Mouse (Mus musculus) heart, adult 18-20 months (tissue): ENCODE data around the gene Atrnl1. TPM values are rescaled to one million over a fixed set of nuclear protein-coding genes. Genes with fewer than 3 reads are reported as not detected.

Source experiments
- DNase-seq, 2 experiments: peaks; one replicate each; pipeline ENCODE4 v3.0.0; 2021 to 2022; ENCODE audit warnings: mixed read lengths in 1 of 2
- microRNA-seq, 2 experiments: library from miRNA; unstranded; fragments of <30 nt; microRNA quantifications; one replicate each; pipeline ENCODE4 v1.2.0; 2022
- total RNA-seq, 2 experiments: library from RNA; stranded (reverse); gene quantifications; 2 replicates each; pipeline ENCODE4 v1.2.3; 2021

The Atrnl1 gene
- total RNA-seq, 2 experiments from 2014 or later = 12.9 to 15.9 TPM

DNA sequence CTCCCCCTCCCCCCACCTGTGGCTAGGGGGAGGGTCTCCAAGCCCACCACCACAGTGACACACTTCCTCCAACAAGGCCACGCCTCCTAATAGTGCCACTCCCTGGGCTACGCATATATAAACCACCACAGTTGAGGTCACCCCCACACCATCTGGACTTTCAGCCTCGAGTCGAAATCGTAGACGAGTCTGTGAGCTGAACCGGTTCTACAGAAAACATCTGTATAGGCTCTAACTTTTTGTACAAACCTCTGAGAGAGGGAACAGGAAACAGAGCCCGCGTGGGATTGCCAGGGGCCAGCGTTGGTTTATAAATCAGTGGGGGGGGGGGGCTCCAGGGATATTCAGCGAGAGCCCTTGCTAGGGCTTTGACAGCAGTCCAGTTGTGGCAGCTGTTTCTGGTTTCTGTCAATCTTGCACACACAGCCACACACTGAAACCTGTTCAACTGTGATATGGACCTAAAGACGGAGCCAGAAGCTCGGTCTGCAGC is 508.9 kb downstream of the Atrnl1 start:
- DNase-seq = no peak

DNA sequence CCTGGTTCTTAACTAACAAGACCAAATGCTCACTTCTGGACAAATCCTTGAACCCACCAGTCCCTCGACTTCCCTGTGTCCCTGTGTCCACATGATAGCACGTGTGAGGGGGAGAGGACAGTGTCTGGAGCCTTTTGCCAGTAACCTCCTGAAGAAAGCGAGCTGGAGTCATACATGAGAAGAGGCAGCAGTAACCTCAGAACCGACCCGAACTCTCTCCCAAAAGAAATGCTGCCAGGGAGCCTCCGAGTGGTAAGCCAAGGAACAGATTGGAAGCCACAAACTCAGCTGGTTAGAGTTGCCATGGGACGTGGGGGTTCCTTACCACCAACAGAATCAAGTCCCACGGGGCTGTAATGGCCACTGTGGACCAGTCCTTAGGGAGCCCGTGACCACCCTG is 509.8 kb downstream of the Atrnl1 start:
- DNase-seq = no peak

DNA sequence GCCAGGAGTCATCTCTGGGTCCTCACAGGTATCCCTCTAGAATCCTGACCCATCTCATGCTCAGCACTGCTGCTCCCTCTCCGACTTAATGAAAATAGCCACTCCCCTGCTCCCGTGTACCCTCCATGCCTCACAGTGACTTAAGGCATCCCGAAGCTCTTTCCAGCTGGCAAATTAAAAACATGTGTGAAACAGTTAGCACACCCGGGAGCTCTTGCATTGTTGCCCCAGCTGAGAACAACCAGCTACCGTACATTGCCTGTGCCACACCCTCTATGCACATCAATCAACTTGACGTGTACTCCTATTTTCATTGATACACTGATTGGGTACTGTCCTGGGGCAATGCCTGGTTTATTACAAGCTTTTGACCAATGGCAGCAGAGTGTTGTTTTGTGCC is 510.8 kb downstream of the Atrnl1 start:
- DNase-seq = no peak

DNA sequence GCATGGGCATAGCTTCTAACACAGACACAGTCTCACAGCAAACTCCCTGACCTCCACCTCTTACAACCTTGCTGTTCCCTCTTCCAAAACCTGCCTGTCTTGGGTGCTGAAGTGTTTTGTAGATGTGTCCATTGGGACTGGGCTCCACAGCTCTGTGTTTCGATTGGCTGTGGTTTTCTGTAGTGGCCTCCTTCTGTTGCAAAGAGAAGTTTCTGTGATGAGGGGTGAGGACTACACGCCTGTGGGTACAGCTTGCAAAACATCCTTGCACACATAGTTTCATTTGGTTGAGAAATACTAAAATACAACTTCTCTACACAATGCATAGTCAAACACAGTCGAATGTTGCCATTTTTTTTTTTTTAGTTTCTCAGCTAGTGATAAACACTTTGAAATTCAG is 512.8 kb downstream of the Atrnl1 start:
- no peak for DNase-seq

DNA sequence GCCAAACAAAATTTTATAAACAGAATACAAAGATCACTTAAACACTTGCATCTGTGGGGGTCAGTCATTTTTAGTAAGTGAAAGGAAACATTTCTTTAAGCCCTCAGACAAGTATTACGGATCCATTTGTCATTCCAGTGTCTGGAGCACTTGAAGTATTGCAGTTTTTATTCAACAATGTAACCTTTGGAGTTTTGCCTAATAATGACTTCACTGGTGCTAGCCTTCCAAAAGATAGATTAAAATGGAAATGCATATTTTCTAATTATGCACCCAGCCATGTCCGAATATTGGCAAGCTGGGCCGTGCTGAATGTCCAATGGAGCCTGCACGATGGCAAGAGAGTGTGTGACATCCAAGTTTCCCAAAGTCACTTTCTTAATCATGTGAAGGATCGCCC is 513.7 kb downstream of the Atrnl1 start:
- DNase-seq = no peak

DNA sequence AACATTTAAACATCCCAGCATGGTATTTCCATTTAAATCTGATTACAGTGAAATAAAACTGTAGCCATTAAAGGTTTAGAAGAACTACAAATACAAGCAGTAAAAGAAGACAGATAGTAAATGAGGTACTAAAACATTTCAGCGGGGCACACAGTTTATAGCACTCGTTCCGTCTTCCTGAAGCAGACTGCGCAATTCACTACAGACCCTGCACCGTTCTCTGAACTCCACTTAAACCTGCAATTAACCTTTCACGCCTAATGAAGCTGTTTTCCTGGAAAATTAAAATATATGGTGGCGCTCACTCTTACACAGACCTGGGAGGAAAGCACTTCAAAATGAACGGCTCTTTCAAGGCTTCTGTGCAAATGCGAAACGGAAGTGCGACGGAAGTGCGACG is 514.2 kb downstream of the Atrnl1 start:
- DNase-seq = no peak

DNA sequence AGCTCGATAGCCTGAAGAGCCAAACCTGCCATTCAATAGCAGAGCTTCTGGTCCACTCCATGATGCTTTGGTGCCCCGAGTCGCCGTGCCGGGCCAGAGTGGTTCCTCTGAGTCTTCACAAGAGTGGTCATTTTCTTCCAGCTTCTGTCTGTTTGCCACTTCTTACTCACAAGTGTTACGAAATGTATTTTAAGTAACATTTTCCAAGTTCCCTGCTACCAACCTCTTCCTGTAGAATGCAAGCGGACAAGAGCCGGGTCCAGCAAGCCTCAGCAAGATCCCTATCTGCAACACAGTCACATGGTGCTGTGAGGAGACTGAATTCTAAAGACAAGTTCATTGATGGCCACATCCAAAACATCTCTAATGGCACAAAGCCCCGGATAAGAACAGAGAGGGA is 521.1 kb downstream of the Atrnl1 start:
- DNase-seq = no peak

DNA sequence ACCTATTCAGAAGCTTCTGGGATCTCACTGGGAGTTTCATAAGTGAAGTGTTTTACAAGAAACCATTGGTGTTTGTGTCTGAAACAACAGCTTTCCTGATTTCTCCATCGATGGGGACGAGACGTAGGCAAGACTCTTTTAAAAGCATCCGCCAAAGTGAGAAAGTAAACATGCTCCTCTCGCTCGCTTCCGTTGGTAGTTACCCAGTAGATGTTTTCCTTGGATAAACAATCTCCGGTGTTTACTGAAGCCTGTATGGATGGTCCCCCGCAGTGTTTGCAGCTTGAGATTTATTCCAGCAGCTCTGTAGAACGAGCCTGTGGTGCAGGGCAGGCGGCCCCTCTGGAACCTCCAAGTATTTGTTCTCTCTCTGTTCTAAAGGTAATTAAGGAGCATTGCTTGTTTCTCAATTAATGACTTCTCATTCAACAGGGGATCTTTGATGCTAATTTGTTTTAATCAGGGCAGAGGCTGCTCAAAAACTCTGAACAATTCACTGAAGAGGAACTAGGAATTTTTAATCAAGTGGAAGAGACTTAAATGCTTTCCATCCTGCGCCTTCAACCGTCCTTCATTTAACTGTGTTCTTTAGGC is 529.5 kb downstream of the Atrnl1 start:
- DNase-seq = no peak

DNA sequence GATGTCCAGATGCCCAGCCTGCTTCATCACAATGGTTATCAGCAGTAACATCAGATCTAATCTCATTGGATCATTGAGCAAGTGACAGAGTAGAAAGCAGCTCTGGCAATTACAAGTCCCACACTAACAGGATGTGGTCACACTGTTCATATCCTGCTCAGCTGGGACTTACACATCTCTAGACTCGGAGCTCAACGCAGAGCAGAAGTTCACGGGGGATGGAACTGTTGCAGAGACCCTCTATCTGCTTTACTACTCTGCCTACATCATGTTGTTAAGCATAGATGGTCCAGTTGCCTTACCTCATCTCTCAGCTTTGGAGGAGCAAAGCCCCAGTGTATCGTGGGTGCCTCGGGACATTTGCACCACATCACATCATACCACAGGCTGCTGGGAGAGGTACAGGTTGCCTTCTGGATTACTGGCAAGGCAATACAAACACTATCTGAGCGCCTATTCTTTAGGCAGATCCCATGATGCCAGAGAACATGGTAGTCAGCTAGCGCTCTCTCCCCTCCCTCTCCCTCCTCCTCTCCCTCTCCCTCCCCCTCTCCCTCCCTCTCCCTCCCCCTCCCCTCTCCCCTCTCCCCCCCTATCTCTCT is 533.1 kb downstream of the Atrnl1 start:
- DNase-seq = no peak

DNA sequence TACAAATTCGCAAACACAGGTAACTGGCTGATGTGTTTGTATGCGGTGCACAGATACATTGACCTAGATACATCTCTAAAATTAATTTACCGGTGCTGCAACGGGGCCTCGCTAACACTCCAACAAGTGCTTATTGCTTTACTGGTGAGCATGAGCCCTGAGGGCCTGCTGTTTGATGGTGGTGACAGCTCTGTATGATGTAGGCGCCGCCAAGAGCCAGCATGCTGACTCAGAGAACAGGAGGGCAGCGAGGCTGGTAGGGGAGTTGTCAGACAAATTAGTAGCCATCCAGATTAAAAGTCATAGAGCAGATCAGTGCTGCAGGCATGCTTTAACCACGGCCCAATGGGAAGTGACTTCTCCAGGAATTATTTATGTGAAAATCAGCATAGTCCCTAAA is 534.7 kb downstream of the Atrnl1 start:
- DNase-seq = peak; percentile 35 to 40

DNA sequence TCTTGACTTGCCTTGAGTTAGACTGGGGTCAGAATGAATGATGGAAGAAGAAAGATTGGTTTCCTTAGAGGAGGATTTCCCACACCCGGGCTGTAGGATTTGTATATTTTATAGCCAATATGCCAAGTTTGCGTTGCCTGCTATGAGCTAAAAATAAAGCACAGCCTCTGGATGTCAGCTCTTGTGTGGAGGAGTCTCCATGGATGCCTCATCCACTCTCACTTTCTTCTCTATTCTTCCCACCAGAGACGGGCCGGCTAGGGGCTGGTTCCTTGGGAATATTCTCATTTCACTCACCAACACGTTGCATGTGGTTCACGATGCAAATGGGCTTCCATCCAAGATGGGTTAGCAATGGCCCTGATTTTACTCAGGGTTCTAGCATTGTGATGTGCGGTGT is 540.4 kb downstream of the Atrnl1 start:
- no peak for DNase-seq

DNA sequence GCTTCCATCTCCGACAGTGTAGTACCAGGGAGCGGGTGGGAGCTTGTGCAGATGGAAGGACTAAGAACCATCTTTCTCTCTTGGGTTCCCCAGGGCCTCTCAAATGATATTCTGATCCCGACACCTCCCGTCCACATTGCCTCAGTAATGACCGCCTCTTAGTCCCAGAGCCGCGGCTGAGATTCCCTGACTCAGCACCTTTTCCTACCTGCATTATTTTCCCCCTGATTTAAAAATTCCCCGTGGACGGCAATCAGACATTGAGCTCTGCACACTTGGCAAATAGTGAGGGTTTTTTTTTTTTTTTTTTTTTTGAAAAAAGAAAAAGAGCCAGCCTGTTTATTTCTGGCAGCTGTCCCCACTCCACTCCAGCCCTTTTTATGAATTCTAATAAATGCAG is 550.7 kb downstream of the Atrnl1 start:
- no peak for DNase-seq

DNA sequence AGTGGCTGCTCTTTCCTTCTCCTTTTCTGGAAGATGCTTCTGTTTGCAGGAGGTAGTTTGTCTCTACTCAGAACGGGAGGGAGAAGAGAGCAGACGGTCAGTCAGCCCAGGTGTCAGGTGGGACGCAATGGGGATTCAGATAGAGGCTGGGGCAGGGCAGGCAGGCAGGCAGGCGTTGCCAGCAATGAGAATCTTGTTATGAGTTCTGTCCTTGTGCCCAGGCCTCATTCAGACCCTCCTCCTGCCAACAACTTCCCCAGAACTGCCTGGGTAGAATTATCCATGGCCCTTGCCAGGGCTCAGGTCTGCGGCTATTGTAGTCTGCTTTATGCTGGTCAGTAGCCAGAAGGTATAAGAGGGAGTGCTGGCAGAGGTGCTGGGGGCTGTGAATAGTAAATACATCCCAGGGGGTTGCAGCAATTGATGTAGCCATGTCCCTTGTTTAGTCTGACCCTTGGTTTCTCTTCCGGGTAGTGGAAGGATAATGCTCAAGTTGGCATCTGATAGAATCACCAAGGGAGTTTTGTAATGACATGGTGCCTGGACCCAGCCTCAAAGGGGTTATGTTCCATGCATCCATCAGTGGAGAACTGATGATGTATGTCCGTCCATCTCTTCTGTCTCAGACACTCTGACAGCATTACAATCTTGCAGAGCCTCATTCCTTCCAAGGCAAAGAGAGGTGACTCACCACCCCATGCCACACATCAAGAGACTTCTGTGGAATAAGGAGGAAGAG is 554.2 kb downstream of the Atrnl1 start:
- no peak for DNase-seq

DNA sequence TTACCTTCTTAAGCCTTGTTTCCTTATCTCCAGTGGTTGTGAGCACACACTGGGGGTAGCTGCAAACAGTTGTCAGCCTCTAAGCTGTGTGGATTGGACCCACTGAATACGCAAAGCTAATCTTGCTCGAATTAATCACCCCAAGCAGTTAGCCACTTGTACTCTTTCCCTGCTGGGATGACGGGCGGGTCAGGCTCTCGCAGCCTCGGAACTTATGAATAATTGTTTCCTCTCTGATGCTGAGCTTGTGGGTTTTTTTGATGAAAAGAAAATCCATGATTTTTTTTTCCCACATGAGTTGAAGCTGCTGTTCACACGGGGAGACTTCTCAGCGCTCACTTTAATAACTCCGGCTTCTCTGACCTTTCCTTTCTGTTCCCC is 554.8 kb downstream of the Atrnl1 start:
- no peak for DNase-seq

DNA sequence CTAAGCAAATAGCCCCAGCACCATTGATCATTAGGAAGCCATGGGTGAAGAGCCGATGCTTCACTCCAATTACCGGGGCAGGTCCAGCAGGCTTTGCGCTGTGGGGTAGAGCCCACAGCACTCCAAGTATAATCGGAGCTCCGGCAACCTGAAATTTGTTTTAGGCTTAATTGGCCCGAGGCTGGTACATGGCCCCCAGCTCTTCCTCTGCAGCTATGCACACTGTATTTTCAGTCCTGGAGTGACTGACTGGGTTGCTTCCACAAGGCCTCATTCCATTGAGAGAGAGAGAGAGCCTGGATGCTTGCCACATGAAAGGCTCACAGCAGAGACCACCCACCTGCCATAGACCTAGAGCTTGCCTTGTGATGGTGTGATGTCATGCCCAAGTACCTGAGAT is 555.3 kb downstream of the Atrnl1 start:
- no peak for DNase-seq

DNA sequence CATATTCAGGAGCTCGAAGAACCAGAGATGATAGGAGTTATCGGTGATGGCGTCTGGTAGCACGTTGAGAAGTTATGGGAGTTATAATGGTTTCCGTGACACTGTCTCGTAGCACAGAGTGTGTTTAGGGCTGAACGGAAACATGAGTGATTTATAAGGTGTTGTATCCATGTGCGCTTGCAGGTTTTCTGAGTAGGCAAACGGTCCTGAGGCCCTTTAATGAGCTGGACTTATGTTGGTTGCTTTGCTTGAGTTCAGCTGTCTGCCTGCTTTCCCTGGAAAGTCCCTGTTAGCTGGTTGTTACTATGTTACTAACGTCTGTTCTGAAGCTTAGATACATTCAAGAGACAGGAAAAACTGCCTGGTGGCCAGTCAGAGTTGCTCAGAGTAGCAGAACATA is 567.6 kb downstream of the Atrnl1 start:
- no peak for DNase-seq

DNA sequence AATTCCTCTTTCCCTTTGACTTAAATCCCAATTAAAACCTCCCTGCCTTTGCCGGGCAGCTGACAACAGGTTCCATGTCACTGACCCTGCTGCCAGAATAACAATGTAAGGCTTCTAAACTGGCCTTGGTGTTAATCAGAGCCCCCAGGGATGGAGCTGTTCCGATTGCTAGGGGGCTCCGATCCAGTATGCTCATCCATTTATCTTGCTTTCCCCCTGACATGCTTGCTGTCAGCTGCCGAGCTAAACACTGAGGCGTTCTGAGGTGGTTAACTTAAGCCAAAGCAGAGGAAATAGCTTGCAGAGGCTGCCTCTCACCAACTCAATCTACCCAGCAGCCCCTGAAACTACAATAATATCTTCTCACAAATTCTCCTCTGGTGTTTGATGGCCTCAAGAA is 569.9 kb downstream of the Atrnl1 start:
- DNase-seq = no peak

Small RNAs within 50 kb of the gene (microRNA-seq; reads per million reads assigned to microRNA genes)
- gene Mir5623 = 0 reads per million in 2 experiments

Other genes starting within 250 kb of the Atrnl1 start
- 1 to 10 TPM; 3.9 to 5.9 TPM for gene Trub1, start 158.1 kb upstream of the Atrnl1 start, total RNA-seq